Mouse (Mus musculus): ENCODE results near the gene Hoxd4.

Hoxd4 gene

GRCm38 (mm10) chr2:74726973-74727639 is 15.4 kb downstream of the Hoxd4 start:
- DNase-seq (ENCODE audit: low spot score in 2 of 2), result no peak

GRCm38 (mm10) chr2:74727640-74728302 is 16.0 kb downstream of the Hoxd4 start:
- no peak for DNase-seq (ENCODE audit: low spot score in 2 of 2)

GRCm38 (mm10) chr2:74728303-74728680 is 16.6 kb downstream of the Hoxd4 start:
- DNase-seq (ENCODE audit: low spot score in 2 of 2), result no peak

- DNase-seq (ENCODE audit: low spot score in 2 of 2), result no peak
These were observed 18.6 kb downstream of the Hoxd4 start for GRCm38 (mm10) chr2:74730331-74730730.

GRCm38 (mm10) chr2:74731055-74731454 is 19.3 kb downstream of the Hoxd4 start:
- DNase-seq (ENCODE audit: low spot score in 2 of 2), result no peak

GRCm38 (mm10) chr2:74731799-74732512 is 20.2 kb downstream of the Hoxd4 start:
- DNase-seq (ENCODE audit: low spot score in 2 of 2), result no peak

- DNase-seq (ENCODE audit: low spot score in 2 of 2), result no peak
These were observed 21.0 kb downstream of the Hoxd4 start for GRCm38 (mm10) chr2:74732513-74733316.

- DNase-seq (ENCODE audit: low spot score in 2 of 2), result no peak
These were observed 21.6 kb downstream of the Hoxd4 start for GRCm38 (mm10) chr2:74733317-74733661.

GRCm38 (mm10) chr2:74733765-74734164 is 22.0 kb downstream of the Hoxd4 start:
- DNase-seq (ENCODE audit: low spot score in 2 of 2), result no peak

- no peak for DNase-seq (ENCODE audit: low spot score in 2 of 2)
These were observed 22.7 kb downstream of the Hoxd4 start for GRCm38 (mm10) chr2:74734451-74734850.

- DNase-seq (ENCODE audit: low spot score in 2 of 2), result no peak
These were observed 23.5 kb downstream of the Hoxd4 start for GRCm38 (mm10) chr2:74734996-74735811.

GRCm38 (mm10) chr2:74735851-74736687 is 24.3 kb downstream of the Hoxd4 start:
- DNase-seq (ENCODE audit: low spot score in 2 of 2), result no peak

GRCm38 (mm10) chr2:74736688-74737577 is 25.2 kb downstream of the Hoxd4 start:
- DNase-seq (ENCODE audit: low spot score in 2 of 2), result no peak

- DNase-seq (ENCODE audit: low spot score in 2 of 2), result no peak
These were observed 25.9 kb downstream of the Hoxd4 start for GRCm38 (mm10) chr2:74737578-74738070.

GRCm38 (mm10) chr2:74738623-74739475 is 27.1 kb downstream of the Hoxd4 start:
- DNase-seq (ENCODE audit: low spot score in 2 of 2), result no peak

- no peak for DNase-seq (ENCODE audit: low spot score in 2 of 2)
These were observed 27.7 kb downstream of the Hoxd4 start for GRCm38 (mm10) chr2:74739476-74739800.

- DNase-seq (ENCODE audit: low spot score in 2 of 2), result no peak
These were observed 28.1 kb downstream of the Hoxd4 start for GRCm38 (mm10) chr2:74739869-74740268.

All from urinary bladder, postnatal 36 days (tissue).